ENCODE assay signal across 8 mouse cellular contexts in genomic region chr15:79933052-79933669, GRCm38 (mm10). TPM values are rescaled to one million over a fixed set of nuclear protein-coding genes. Genes with fewer than 3 reads are reported as not detected.
DNase-seq lines count a peak whose midpoint lies in the region; ATAC-seq lines count a peak whose summit lies in the region.

No protein-coding gene starts in this region.

- peaks cover 37% of the 10 kb centered on the region for H3K4me1 ChIP-seq in megakaryocyte, embryonic 14.5 days
- H3K4me1 ChIP-seq in limb, embryonic 10.5 days = peaks cover 44% of the 10 kb centered on the region
- H3K4me1 ChIP-seq in stomach, embryonic 15.5 days = peaks cover 17% of the 10 kb centered on the region

- 0 out of 2 replicates have a peak, but pooled peaks have one; percentile 7 for ATAC-seq in cerebellum, adult (ENCODE audit: insufficient number of reproducible peaks, low FRiP score, low TSS enrichment)
- no peak for ATAC-seq in megakaryocyte, adult 5-6 weeks (ENCODE audit: poor library complexity, severe bottlenecking)
- no peak for ATAC-seq in stomach, embryonic 15.5 days (ENCODE audit: insufficient read depth, low FRiP score, low read depth)

- no peak for DNase-seq in cerebellum, adult 8-10 months
- DNase-seq in limb, embryonic 10.5 days (ENCODE audit: low spot score) = no peak
- no peak for DNase-seq in layer of hippocampus, postnatal 36 days
- no peak for DNase-seq in frontal cortex, postnatal 14 days (ENCODE audit: low spot score in 2 of 2)

- peak overlapping the region; percentile 95 for H3K4me2 ChIP-seq in stomach, embryonic 15.5 days

- H3K27ac ChIP-seq in limb, embryonic 10.5 days = no peak overlapping the region
- H3K27ac ChIP-seq in stomach, embryonic 15.5 days = no peak overlapping the region

- peaks cover 14% of the 10 kb centered on the region for H3K36me3 ChIP-seq in megakaryocyte, embryonic 14.5 days (replicated peaks; ENCODE audit: low read length)
- H3K36me3 ChIP-seq in limb, embryonic 10.5 days = no peaks in the 10 kb centered on the region
- no peaks in the 10 kb centered on the region for H3K36me3 ChIP-seq in stomach, embryonic 15.5 days

- no peaks in the 10 kb centered on the region for H3K9me3 ChIP-seq in megakaryocyte, embryonic 14.5 days
- H3K9me3 ChIP-seq in limb, embryonic 10.5 days (replicated peaks) = no peaks in the 10 kb centered on the region
- H3K9me3 ChIP-seq in stomach, embryonic 15.5 days = no peaks in the 10 kb centered on the region

- H3K9ac ChIP-seq in stomach, embryonic 15.5 days = no peak overlapping the region

- peaks cover 49% of the 10 kb centered on the region for H3K27me3 ChIP-seq in megakaryocyte, embryonic 14.5 days (replicated peaks)
- H3K27me3 ChIP-seq in limb, embryonic 10.5 days (ENCODE audit: low read depth, poor library complexity, severe bottlenecking) = peaks cover 76% of the 10 kb centered on the region
- H3K27me3 ChIP-seq in stomach, embryonic 15.5 days (replicated peaks) = peaks cover 19% of the 10 kb centered on the region

- 3% methylated on average over 22 of the region's 22 CpGs for WGBS in limb, embryonic 10.5 days
- 8% methylated on average over 22 of the region's 22 CpGs for WGBS in stomach, embryonic 15.5 days

- H3K4me3 ChIP-seq in megakaryocyte, embryonic 14.5 days (replicated peaks) = peak overlapping the region; percentile 95
- peak overlapping the region; percentile 76 for H3K4me3 ChIP-seq in limb, embryonic 10.5 days
- H3K4me3 ChIP-seq in stomach, embryonic 15.5 days (replicated peaks) = peak overlapping the region; percentile 65

RNA-seq across cellular contexts. Expression of gene Cbx7, which starts 37.8 kb away (rescaled TPM):
- 2.2 and 5.7 TPM in 2 replicates for polyA plus RNA-seq in megakaryocyte, embryonic 14.5 days (2012; ENCODE audit: insufficient read depth, low replicate concordance)
- 4.9 and 5.5 TPM in 2 replicates for total RNA-seq in megakaryocyte, adult 5-6 weeks (2015)
- 3.9 and 7.0 TPM in 2 replicates for total RNA-seq in megakaryocyte, adult 5-6 weeks (2017)
- polyA plus RNA-seq in limb, embryonic 10.5 days (2016; fragmentation: Nextera tagmentation; extraction: Ambion mirVana) = 1.1 and 1.3 TPM in 2 replicates
- polyA plus RNA-seq in stomach, embryonic 15.5 days (2015; fragmentation: Nextera tagmentation; extraction: Ambion mirVana) = 4.9 and 5.6 TPM in 2 replicates
- total RNA-seq in layer of hippocampus, postnatal 36 days (2021) = 10 to 100 TPM; 40.4 to 44.8 TPM

RNA-seq across cellular contexts. Expression of gene Apobec3, which starts 41.7 kb away (rescaled TPM):
- 0.81 and 1.1 TPM in 2 replicates for polyA plus RNA-seq in megakaryocyte, embryonic 14.5 days (2012; ENCODE audit: insufficient read depth, low replicate concordance)
- 129 and 148 TPM in 2 replicates for total RNA-seq in megakaryocyte, adult 5-6 weeks (2015)
- 124 and 125 TPM in 2 replicates for total RNA-seq in megakaryocyte, adult 5-6 weeks (2017)
- 5.9 and 9.4 TPM in 2 replicates for polyA plus RNA-seq in limb, embryonic 10.5 days (2016; fragmentation: Nextera tagmentation; extraction: Ambion mirVana)
- 22.4 and 26.5 TPM in 2 replicates for polyA plus RNA-seq in stomach, embryonic 15.5 days (2015; fragmentation: Nextera tagmentation; extraction: Ambion mirVana)
- 1 to 10 TPM; 3.9 to 6.7 TPM for total RNA-seq in layer of hippocampus, postnatal 36 days (2021)
